Mouse (Mus musculus) liver, adult (tissue): ENCODE data around the gene Kpna6.
A peak's percentile ranks its signal among the peaks of the same experiment; 100 is the strongest.

Experiments
- GATA4 ChIP-seq: IDR thresholded peaks from 2 replicates; pipeline ENCODE4 v1.6.1; 2014; ENCODE audit warnings: mild to moderate bottlenecking, low read length; ENCODE audit not compliant: insufficient replicate concordance

Kpna6 gene

DNA sequence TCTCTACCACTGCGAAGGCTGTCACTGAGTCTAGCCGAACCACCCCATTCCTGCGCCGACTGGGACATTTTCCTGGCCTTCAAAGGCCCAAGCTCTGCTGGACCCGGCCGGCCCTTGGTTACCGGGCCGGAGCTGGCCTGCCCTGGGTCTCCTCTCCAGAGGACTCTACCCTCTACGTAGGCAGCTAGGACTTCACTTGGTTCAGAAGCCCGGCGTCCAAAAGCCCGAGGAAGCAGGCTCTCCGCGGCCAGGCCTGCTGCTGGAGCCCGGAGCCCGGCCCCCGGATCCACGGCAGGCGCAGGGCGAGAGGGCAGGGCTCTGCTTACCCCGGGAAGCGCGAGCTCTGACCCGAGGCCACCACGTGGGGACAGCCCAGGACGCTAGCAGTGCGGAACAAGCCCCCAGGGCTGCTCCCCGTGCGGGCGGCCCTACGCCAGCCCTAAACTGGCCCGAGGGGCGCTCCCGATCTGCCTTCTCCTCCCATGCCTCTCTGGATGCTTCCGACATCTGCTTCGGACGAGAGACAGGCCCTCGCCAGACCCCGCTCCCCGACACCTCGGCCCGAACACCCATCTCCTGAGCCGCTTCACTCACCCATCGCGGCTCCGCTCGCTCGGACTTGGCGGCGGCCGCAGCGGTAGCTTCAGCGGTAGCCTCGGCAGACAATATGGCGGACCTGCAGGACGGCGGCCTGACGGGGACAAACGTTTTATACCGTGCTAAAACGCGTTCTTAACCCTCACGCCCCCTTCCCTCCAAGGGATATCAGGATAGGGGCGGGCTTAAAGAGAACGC is at the start of gene Kpna6:
Gene Kpna6 (minus strand): TSS at position 685 of the 795 bp plus-strand sequence.
- peak; percentile 49; the same call in 1 of the 2 replicates for TF ChIP-seq GATA4

DNA sequence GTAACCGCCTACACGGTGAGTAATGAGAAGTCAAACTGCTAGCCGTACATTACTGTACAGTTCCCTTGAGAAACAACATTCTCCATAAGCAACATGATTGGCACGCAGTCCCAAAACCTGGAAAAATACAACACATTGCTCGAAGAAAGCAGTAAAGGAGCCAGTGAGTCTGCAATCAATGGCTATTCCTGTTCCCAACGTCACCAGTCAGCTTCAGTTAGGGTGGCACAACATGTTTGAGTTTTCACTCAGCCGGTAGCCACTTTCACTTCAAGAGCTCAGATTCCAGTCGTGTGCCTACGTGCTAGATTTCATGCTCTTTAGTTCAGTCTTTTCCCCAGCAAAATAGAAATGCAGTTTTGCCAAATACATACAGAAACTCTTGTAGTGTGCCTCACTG is 43.7 kb upstream of the Kpna6 start:
- TF ChIP-seq GATA4: no peak

DNA sequence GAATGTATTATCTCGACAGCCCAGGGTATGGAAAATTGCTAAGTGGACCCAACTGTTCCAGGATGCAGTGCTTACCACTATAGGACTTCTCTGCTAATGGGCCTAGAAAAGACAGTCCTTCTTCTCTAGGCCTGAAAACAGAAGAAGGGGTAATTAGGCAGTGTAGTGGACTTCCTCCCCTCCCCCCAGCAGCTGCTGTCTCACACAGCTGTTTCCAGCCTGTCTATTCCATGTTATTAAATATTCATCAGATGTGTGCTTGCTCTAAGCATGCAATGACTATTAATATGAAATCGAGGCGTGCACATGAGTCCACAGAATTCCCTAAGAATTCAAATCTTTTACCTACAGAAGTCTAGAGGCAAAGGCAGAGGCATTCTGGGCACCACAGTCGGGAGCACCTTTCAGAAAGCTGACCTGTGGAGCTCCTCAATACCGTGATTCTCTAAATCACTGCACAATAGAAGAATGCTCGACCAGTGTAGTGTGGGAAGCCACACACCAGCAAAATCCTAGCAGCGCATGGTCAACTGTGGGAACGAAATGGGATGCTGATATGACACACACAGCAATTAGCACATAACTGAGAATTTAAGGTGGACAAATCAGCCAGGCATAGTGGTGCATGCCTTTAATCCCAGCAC is 37.0 kb upstream of the Kpna6 start:
- TF ChIP-seq GATA4: no peak

DNA sequence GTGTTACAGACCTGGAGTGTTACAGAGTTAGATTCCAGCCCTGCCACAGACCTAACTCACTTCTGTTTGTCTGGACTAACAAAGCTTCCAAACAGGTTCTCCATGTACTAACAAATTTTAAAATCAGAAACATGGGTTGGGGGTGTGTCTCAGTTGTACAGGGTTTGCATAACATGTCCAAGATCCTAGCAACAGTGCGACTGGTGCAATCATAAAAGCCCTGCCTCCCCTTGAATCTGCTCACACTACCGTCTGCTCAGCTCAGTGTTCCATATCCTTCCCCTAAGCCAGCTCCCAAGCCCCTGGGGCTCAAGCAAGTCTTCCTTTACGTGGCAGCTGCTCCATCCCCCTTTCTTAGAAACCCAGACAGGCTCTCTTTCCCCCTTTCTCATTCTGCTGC is 34.2 kb upstream of the Kpna6 start:
- TF ChIP-seq GATA4: no peak

GRCm38 (mm10) chr4:129702454-129702853 is 29.9 kb upstream of the Kpna6 start:
- TF ChIP-seq GATA4: no peak

GRCm38 (mm10) chr4:129701503-129702377 is 29.2 kb upstream of the Kpna6 start:
- no peak for TF ChIP-seq GATA4

- no peak for TF ChIP-seq GATA4
These were observed 27.6 kb upstream of the Kpna6 start for GRCm38 (mm10) chr4:129700216-129700615.

- no peak for TF ChIP-seq GATA4
These were observed 24.6 kb upstream of the Kpna6 start for GRCm38 (mm10) chr4:129697191-129697590.

GRCm38 (mm10) chr4:129696158-129696985 is 23.8 kb upstream of the Kpna6 start, which contains the start of gene Tmem39b:
TSS of gene Tmem39b (minus strand) at chr4:129696838.
- TF ChIP-seq GATA4: peak; percentile 93; the same call in 1 of the 2 replicates

GRCm38 (mm10) chr4:129695815-129696157 is 23.2 kb upstream of the Kpna6 start:
- no peak for TF ChIP-seq GATA4

DNA sequence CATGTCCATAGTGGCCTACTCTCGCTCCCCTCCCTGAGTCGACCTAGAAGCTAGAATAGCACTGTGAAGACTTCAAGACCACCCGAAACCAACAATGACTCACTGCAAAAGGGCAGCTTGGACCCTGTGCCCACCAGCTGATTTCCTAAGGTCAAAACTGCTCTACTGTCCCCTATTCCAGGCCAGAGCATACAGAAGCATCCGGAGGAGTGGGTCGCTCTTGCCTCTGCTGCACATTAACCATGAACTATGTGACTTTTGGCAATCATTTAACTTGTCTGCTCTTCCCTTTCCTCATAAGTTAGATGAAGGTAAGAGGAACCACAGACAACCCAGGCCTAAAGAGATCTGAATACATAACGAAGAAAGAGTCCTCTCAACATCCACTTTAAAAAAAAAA is 12.0 kb upstream of the Kpna6 start:
- TF ChIP-seq GATA4: no peak

GRCm38 (mm10) chr4:129683901-129684493 is 11.4 kb upstream of the Kpna6 start:
- TF ChIP-seq GATA4: no peak

DNA sequence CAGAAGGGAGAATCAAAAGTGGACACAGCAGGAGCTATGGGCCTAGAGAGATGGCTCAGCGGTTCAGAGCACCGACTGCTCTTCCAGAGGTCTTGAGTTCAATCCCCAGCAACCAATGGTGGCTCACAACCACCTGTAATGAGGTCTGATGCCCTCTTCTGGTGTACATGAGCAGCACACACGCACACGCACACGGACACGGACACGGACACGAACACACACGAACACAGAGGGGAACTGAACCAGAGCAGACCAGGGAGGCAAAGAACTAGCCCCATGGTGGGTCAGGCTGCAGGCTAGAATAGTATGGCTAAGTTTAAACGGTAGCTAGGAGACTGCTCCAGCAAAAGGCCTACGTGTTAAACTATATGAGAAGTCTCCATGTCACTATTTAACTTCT is 9.3 kb upstream of the Kpna6 start:
- no peak for TF ChIP-seq GATA4

- TF ChIP-seq GATA4: no peak
These were observed 397 bp upstream of the Kpna6 start for GRCm38 (mm10) chr4:129672878-129673449.
